Mouse (Mus musculus) thymus, adult 2 months (tissue): Measurements from ENCODE around the gene Plxnb3.

Source experiments
- CTCF ChIP-seq: fragments of 200-500 bp; IDR thresholded peaks from 2 replicates; pipeline ENCODE4 v1.5.1; 2012; ENCODE audit warnings: mild to moderate bottlenecking, control low read depth, low read length, moderate library complexity, borderline replicate concordance; ENCODE audit not compliant: control insufficient read depth, poor library complexity, insufficient read depth; ENCODE audit errors: extremely low read depth
- POLR2A ChIP-seq: fragments of 200-500 bp; IDR thresholded peaks from 2 replicates; pipeline ENCODE4 v1.6.1; 2012; ENCODE audit warnings: mild to moderate bottlenecking, low read length, control low read depth, moderate library complexity; ENCODE audit not compliant: control insufficient read depth, poor library complexity, insufficient read depth; ENCODE audit errors: extremely low read depth

- TF ChIP-seq CTCF (no peak), POLR2A (no peak)
Measured at GRCm38 (mm10) chrX:73715476-73716108, 41.3 kb upstream of the Plxnb3 start.
